Mouse (Mus musculus) inflammation-experienced regulatory T-cells, adult 6 months (primary cell): ENCODE results near the gene Ube2d1. TPM values are rescaled to one million over a fixed set of nuclear protein-coding genes. Genes with fewer than 3 reads are reported as not detected.
A peak's percentile ranks its signal among the peaks of the same experiment; 100 is the strongest.

Experiments
- ATAC-seq: one replicate; pipeline ENCODE4 v1.8.0; 2017
- polyA plus RNA-seq, 3 experiments: library from polyadenylated mRNA; unstranded; fragments of 100-300 nt; shearing (Covaris generic); gene quantifications; one replicate each; pipeline ENCODE4 v1.2.1; 2017

Ube2d1 gene
- polyA plus RNA-seq, 3 experiments from 2014 or later, result 17.3 to 22.4 (median 21.3) TPM

GRCm38 (mm10) chr10:71284511-71285125, 444 bp downstream of the Ube2d1 start:
- peak; percentile 33 for ATAC-seq

- no peak for ATAC-seq
Measured at GRCm38 (mm10) chr10:71284131-71284510, 941 bp downstream of the Ube2d1 start.

DNA sequence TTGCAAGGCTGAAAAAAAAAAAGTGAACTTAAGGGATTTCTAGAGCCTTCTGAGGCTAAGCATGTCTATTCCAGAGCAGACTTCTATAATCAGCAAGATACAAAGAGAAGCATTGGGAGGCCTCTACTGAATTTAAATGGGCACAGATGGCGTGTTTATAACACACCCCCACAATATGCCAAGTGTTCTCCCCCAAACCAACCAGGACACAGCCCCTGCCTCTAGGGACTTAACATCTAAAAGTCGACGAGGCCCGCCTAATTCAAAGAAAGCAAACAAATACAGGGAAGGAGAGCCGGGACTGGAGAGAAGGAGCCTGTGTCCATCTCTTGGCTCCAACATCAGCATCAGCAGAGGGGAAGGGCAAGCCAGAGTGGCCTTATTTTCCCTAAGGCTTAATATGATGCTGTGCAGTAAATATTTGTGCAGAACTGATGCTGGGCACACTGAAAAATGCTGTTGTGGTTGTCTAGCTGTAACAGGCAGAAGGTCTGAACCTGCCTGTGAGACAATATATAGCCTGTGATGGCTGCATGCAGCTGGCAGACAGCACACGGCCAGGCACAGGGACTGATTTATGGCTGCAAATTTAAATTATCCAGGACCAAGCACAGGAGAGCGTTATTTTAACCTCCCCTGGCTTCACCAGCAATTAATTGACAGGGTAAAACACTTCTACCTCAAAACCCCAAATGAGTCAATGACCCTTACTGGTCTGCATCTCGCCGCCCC, 11.9 kb downstream of the Ube2d1 start:
- ATAC-seq, result no peak

GRCm38 (mm10) chr10:71267973-71268372, 17.1 kb downstream of the Ube2d1 start:
- ATAC-seq, result no peak

DNA sequence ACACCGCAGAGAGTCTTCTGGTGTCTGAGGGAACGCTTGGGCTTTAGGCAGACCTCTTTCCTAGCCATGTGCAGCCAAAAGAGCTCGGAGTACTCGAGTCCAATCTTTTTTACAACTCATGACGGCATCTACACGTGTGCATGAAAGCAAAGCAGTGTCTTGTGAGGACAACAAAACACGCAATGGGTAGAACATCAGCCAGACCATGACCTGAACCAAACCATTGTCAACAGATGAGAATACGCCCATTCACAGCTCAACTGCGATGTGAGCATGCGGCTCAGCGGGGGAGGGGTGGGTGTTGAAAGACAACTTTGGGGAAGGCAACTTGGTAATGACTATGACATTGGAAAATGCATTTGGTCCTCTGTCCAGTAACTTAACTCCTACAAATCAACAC, 17.6 kb downstream of the Ube2d1 start:
- ATAC-seq, result no peak

DNA sequence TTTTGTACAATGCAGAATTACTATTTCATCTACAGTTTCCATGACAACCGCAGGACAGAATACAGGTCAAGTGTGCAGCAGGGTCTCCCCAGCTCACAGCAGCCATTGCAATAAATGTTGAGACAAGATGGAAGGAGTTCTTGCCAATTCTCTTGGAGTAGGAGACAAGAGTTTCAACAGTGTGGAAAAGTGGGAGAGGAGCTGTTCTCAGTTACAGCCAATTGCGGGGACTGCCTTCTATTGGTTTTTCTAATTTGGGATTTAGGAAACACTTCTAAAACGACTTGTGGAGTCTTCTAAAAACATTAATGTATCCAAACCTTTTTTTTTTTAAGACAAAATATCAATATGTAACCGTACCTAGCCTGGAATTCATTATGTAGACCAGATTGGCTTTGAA, 20.0 kb downstream of the Ube2d1 start:
- no peak for ATAC-seq

GRCm38 (mm10) chr10:71261637-71262036, 23.4 kb downstream of the Ube2d1 start:
- no peak for ATAC-seq

GRCm38 (mm10) chr10:71258943-71259342, 26.1 kb downstream of the Ube2d1 start:
- no peak for ATAC-seq

GRCm38 (mm10) chr10:71258516-71258915, 26.5 kb downstream of the Ube2d1 start:
- ATAC-seq, result no peak

DNA sequence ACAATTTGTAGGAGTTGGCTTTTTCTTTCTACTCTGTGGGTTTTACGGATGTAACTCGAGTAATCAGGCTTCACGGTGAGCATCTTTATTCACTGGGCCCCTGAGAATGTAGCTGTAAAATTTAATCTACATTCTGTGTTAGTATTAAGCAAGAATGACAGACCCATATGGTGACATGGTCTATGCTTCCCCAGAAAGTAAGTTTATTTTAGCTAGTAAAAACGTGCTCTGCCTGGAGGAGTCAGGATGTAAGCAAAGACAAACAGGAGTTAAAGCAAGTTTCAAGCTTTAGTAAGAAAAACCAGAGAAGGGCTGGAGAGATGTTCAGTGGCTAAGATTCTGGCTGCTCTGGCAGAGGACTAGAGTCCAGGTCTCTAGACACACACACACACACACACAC, 31.9 kb downstream of the Ube2d1 start:
- no peak for ATAC-seq

DNA sequence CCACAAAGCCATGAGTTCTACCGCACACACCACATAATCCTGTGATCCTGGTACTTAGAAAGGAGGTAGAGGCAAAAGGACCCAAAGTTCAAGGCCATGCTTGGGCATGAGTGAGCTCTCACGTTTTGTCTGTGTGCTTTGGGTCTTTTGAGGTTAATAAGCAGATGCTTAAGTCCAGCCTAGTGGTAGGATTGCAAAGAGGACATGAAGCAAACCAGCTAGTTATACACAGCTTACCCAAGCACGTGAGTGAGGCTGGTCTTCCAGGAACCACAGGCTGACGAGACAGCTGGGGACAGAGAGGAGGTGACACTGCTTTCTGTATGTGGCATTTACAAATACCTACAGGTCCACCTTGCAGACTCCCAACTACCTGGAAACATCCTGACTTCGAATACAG, 32.6 kb downstream of the Ube2d1 start:
- no peak for ATAC-seq

GRCm38 (mm10) chr10:71251846-71252245, 33.2 kb downstream of the Ube2d1 start:
- no peak for ATAC-seq

- no peak for ATAC-seq
Measured at GRCm38 (mm10) chr10:71251256-71251655, 33.8 kb downstream of the Ube2d1 start.

GRCm38 (mm10) chr10:71250472-71250871, 34.6 kb downstream of the Ube2d1 start:
- ATAC-seq, result no peak

GRCm38 (mm10) chr10:71249086-71249880, 35.8 kb downstream of the Ube2d1 start:
- ATAC-seq, result no peak

- ATAC-seq, result peak; percentile 45
Measured at GRCm38 (mm10) chr10:71246956-71247355, 38.1 kb downstream of the Ube2d1 start.

- peak; percentile 85 for ATAC-seq
Measured at GRCm38 (mm10) chr10:71239479-71240120, 45.5 kb downstream of the Ube2d1 start.

DNA sequence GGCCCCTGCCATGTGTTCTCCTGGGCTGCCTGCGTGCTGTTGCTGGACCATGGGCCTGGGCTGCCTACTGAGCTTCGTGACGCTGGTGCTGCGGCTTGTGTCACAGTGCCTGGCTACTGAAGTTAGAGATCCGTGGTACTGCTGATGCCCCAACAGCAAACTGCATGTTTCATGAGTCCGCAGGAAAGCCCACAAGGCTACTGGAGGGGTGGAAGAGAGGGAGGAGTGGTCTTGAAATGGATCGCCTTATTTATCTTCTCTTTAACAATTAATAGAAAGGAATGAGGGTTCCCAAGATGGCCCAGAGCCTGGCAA, 46.9 kb downstream of the Ube2d1 start, which contains the start of gene Tfam:
TSS of gene Tfam (minus strand) at position 41 of the 315 bp plus-strand sequence.
- ATAC-seq, result no peak

- ATAC-seq, result peak; percentile 83
Measured at GRCm38 (mm10) chr10:71237516-71238239, 47.4 kb downstream of the Ube2d1 start.

DNA sequence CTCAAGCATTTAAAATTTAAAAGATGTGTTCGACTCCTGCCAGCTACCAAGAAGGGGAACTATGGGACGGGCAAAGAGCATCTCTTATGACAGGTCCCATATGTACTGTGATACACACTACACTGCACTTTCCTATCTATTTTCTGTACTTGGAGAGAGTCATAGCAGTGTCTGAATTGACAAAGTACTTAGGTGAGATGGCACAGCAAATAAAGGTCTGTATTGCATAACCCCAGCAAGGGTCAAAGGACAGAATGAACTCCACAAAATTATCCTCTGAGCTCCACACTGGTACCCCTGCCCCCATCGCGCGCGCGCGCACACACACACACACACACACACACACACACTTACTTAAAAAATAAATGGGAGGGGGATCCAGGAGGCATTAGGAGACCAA, 51.0 kb downstream of the Ube2d1 start:
- no peak for ATAC-seq

DNA sequence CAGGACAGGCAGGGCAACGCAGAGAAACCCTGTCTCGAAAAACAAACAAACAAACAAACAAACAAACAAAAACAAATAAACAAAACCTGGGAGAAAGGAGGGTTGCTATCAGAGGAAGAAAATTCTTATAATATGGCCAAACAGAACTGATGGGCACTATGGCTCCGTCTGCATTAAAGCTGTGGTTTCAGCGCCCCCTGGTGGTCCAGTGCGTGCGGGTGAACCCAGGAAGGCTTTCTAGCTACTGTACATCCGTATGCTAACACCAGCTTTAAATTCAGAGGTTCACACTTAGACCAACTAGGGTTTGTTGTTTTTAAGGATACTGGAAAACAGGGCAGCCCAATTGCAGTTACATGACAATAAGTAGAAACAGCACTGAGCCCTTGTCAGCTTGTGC, 59.2 kb downstream of the Ube2d1 start:
- peak; percentile 80 for ATAC-seq

GRCm38 (mm10) chr10:71223101-71223500, 62.0 kb downstream of the Ube2d1 start:
- no peak for ATAC-seq
